In genomic region chr5:113179843-113180682, GRCm38 (mm10) we compare ENCODE assay signal across 8 mouse cellular contexts. TPM values are rescaled to one million over a fixed set of nuclear protein-coding genes. Genes with fewer than 3 reads are reported as not detected.
A peak's percentile ranks its signal among the peaks of the same experiment; 100 is the strongest.
DNase-seq lines count a peak whose midpoint lies in the region; ATAC-seq lines count a peak whose summit lies in the region.

No protein-coding gene starts in this region.

- peak overlapping the region; percentile 62 for H3K9ac ChIP-seq in heart, embryonic 14.5 days (ENCODE audit: low read length)
- H3K9ac ChIP-seq in liver, embryonic 12.5 days, result peak overlapping the region; percentile 49; the same call in 1 of the 2 replicates
- H3K9ac ChIP-seq in stomach, embryonic 14.5 days (replicated peaks; ENCODE audit: low read depth, low read length), result no peak overlapping the region; the same call in 1 of the 2 replicates

- peak overlapping the region; percentile 88 for H3K27ac ChIP-seq in forebrain, embryonic 10.5 days
- H3K27ac ChIP-seq in heart, embryonic 14.5 days (replicated peaks in 1 of 2; ENCODE audit: control insufficient read depth in 1 of 2, insufficient read depth in 1 of 2, low read depth in 2 of 2, low read length in 2 of 2), result peak overlapping the region; percentile 78 to 81
- H3K27ac ChIP-seq in liver, embryonic 12.5 days, result peak overlapping the region; percentile 69
- H3K27ac ChIP-seq in stomach, embryonic 14.5 days (ENCODE audit: low read length), result peak overlapping the region; percentile 90

- peaks cover 25% of the 10 kb centered on the region for H3K4me1 ChIP-seq in forebrain, embryonic 10.5 days
- peaks cover 3 to 12% of the 10 kb centered on the region in 2 experiments for H3K4me1 ChIP-seq in heart, embryonic 14.5 days (ENCODE audit: control insufficient read depth in 2 of 2, insufficient read depth in 2 of 2, low read length in 2 of 2)
- H3K4me1 ChIP-seq in liver, embryonic 12.5 days, result peaks cover 28% of the 10 kb centered on the region
- peaks cover 12% of the 10 kb centered on the region; the same call in 1 of the 2 replicates for H3K4me1 ChIP-seq in stomach, embryonic 14.5 days (ENCODE audit: control insufficient read depth, insufficient read depth, low read length)

- peak; percentile 2 for DNase-seq in 3T3-L1 (ENCODE audit: low read depth, low spot score)
- DNase-seq in c-Kit-positive CD71-negative TER-119-negative erythroid progenitor cells, embryonic 14.5 days (ENCODE audit: low read depth), result peak; percentile 84
- DNase-seq in forebrain, embryonic 10.5 days (ENCODE audit: extremely low spot score, low spot score), result peak; percentile 82
- DNase-seq in kidney, postnatal 14 days, result peak; percentile 93
- peak; percentile 50 for DNase-seq in naive thymus-derived CD4-positive, alpha-beta T cell, adult 2 months (ENCODE audit: low read depth)

- peak; percentile 65 for ATAC-seq in heart, embryonic 14.5 days (ENCODE audit: insufficient number of reproducible peaks, insufficient read depth, low FRiP score, low read depth)
- peak; percentile 76 for ATAC-seq in liver, embryonic 12.5 days
- peak; percentile 73 for ATAC-seq in stomach, embryonic 14.5 days (ENCODE audit: insufficient number of reproducible peaks, insufficient read depth, low FRiP score, low read depth)

- H3K36me3 ChIP-seq in forebrain, embryonic 10.5 days (replicated peaks), result peaks cover 34% of the 10 kb centered on the region
- H3K36me3 ChIP-seq in heart, embryonic 14.5 days (ENCODE audit: control insufficient read depth, insufficient read depth, low read length), result peaks cover 5% of the 10 kb centered on the region; the same call in 1 of the 2 replicates
- no peaks in the 10 kb centered on the region for H3K36me3 ChIP-seq in liver, embryonic 12.5 days
- no peaks in the 10 kb centered on the region for H3K36me3 ChIP-seq in stomach, embryonic 14.5 days (ENCODE audit: control insufficient read depth, insufficient read depth, low read length)

- peak overlapping the region; percentile 45 for H3K4me3 ChIP-seq in forebrain, embryonic 10.5 days
- peak overlapping the region; percentile 25 to 38 for H3K4me3 ChIP-seq in heart, embryonic 14.5 days (ENCODE audit: control insufficient read depth in 1 of 2, insufficient read depth in 1 of 2, low read depth in 1 of 2, low read length in 2 of 2)
- H3K4me3 ChIP-seq in liver, embryonic 12.5 days, result peak overlapping the region; percentile 46
- H3K4me3 ChIP-seq in stomach, embryonic 14.5 days (ENCODE audit: low read depth, low read length), result peak overlapping the region; percentile 28

- H3K9me3 ChIP-seq in forebrain, embryonic 10.5 days, result no peaks in the 10 kb centered on the region
- no peaks in the 10 kb centered on the region for H3K9me3 ChIP-seq in heart, embryonic 14.5 days (ENCODE audit: control insufficient read depth, low read length)
- H3K9me3 ChIP-seq in liver, embryonic 12.5 days (replicated peaks), result no peaks in the 10 kb centered on the region
- no peaks in the 10 kb centered on the region for H3K9me3 ChIP-seq in stomach, embryonic 14.5 days (ENCODE audit: control insufficient read depth, low read depth, low read length)

- no peaks in the 10 kb centered on the region for H3K27me3 ChIP-seq in forebrain, embryonic 10.5 days (ENCODE audit: poor library complexity, severe bottlenecking)
- no peaks in the 10 kb centered on the region for H3K27me3 ChIP-seq in heart, embryonic 14.5 days (ENCODE audit: control insufficient read depth, insufficient read depth, low read length)
- H3K27me3 ChIP-seq in liver, embryonic 12.5 days (replicated peaks), result no peaks in the 10 kb centered on the region
- H3K27me3 ChIP-seq in stomach, embryonic 14.5 days (ENCODE audit: control insufficient read depth, insufficient read depth, low read length), result no peaks in the 10 kb centered on the region

- 5% methylated on average over 30 of the region's 30 CpGs for WGBS in forebrain, embryonic 10.5 days
- 4% methylated on average over 30 of the region's 30 CpGs for WGBS in heart, embryonic 14.5 days
- 5% methylated on average over 29 of the region's 30 CpGs for WGBS in liver, embryonic 12.5 days (ENCODE audit: insufficient replicate concordance)
- WGBS in stomach, embryonic 14.5 days, result 3% methylated on average over 30 of the region's 30 CpGs

- H3K4me2 ChIP-seq in heart, embryonic 14.5 days (ENCODE audit: low read length), result peak overlapping the region; percentile 69
- H3K4me2 ChIP-seq in liver, embryonic 12.5 days, result peak overlapping the region; percentile 66
- H3K4me2 ChIP-seq in stomach, embryonic 14.5 days (replicated peaks; ENCODE audit: low read depth, low read length), result peak overlapping the region; percentile 47

RNA-seq across cellular contexts. Expression of gene 2900026A02Rik, which starts 41.0 kb away (rescaled TPM):
- polyA plus RNA-seq in forebrain, embryonic 10.5 days (2016; fragmentation: Nextera tagmentation; extraction: Ambion mirVana), result 4.4 and 4.5 TPM in 2 replicates
- polyA plus RNA-seq in heart, embryonic 14.5 days (2014; fragmentation: Nextera tagmentation; extraction: Ambion mirVana), result 10.3 TPM in 2 replicates
- polyA plus RNA-seq in liver, embryonic 12.5 days (2016; fragmentation: Nextera tagmentation; extraction: Ambion mirVana), result 1.9 and 2.0 TPM in 2 replicates
- 9.2 and 10.2 TPM in 2 replicates for polyA plus RNA-seq in stomach, embryonic 14.5 days (2014; fragmentation: Nextera tagmentation; extraction: Ambion mirVana)

RNA-seq across cellular contexts. Expression of gene Tmem211, which starts 46.6 kb away (rescaled TPM):
- 0.22 and 0.67 TPM in 2 replicates for polyA plus RNA-seq in forebrain, embryonic 10.5 days (2016; fragmentation: Nextera tagmentation; extraction: Ambion mirVana)
- polyA plus RNA-seq in heart, embryonic 14.5 days (2014; fragmentation: Nextera tagmentation; extraction: Ambion mirVana), result not detected in 2 replicates
- polyA plus RNA-seq in liver, embryonic 12.5 days (2016; fragmentation: Nextera tagmentation; extraction: Ambion mirVana), result not detected in 2 replicates
- not detected in 2 replicates for polyA plus RNA-seq in stomach, embryonic 14.5 days (2014; fragmentation: Nextera tagmentation; extraction: Ambion mirVana)

Comparison
In these comparisons a context has a peak if more than half of its experiments do, and no peak if none do; other contexts are left out.
1. Peak in every context shown above with its lines: DNase-seq, ATAC-seq, H3K4me3 ChIP-seq and H3K27ac ChIP-seq.
2. DNase-seq: peak in every context shown above with its lines; median percentile 93 in kidney, postnatal 14 days; 84 in c-Kit-positive CD71-negative TER-119-negative erythroid progenitor cells, embryonic 14.5 days; 82 in forebrain, embryonic 10.5 days; 50 in naive thymus-derived CD4-positive, alpha-beta T cell, adult 2 months; 2 in 3T3-L1.